Mouse (Mus musculus): ENCODE results near the gene Nr4a1. TPM values are rescaled to one million over a fixed set of nuclear protein-coding genes. Genes with fewer than 3 reads are reported as not detected.

Gene Nr4a1
- polyA plus RNA-seq, 1 experiment from 2014 or later: 5.0 TPM

- ATAC-seq (ENCODE audit: low FRiP score, low TSS enrichment): no peak
- no peaks in the 10 kb centered on the region for H3K36me3 ChIP-seq (ENCODE audit: control insufficient read depth, insufficient read depth, low read length)
- H3K9ac ChIP-seq (ENCODE audit: low read depth, low read length): no peak overlapping the region
- no peaks in the 10 kb centered on the region for H3K9me3 ChIP-seq (ENCODE audit: control insufficient read depth, low read length)
- peaks cover 9% of the 10 kb centered on the region for H3K4me1 ChIP-seq (ENCODE audit: control insufficient read depth, insufficient read depth, low read length)
- H3K4me2 ChIP-seq (replicated peaks; ENCODE audit: low read depth, low read length): no peak overlapping the region
- WGBS: 95% methylated on average over 5 of the region's 5 CpGs
- no peak overlapping the region for H3K4me3 ChIP-seq (ENCODE audit: low read length)
- no peaks in the 10 kb centered on the region for H3K27me3 ChIP-seq (ENCODE audit: control insufficient read depth, insufficient read depth, low read length)
- no peak overlapping the region for H3K27ac ChIP-seq (ENCODE audit: low read depth, low read length)
These were observed 69.4 kb downstream of the Nr4a1 start for GRCm38 (mm10) chr15:101323511-101323910.

Other genes with a start within 250 kb of the Nr4a1 start
- gene Gm47841, start 206.9 kb upstream of the Nr4a1 start, polyA plus RNA-seq (2014; fragmentation: Nextera tagmentation; extraction: Ambion mirVana): not detected in 2 replicates
- 0.58 and 0.73 TPM in 2 replicates for gene Fignl2, start 175.7 kb upstream of the Nr4a1 start, polyA plus RNA-seq (2014; fragmentation: Nextera tagmentation; extraction: Ambion mirVana)
- gene Ankrd33, start 138.5 kb upstream of the Nr4a1 start, polyA plus RNA-seq (2014; fragmentation: Nextera tagmentation; extraction: Ambion mirVana): not detected in 2 replicates
- 6.3 and 8.8 TPM in 2 replicates for gene Acvrl1, start 125.7 kb upstream of the Nr4a1 start, polyA plus RNA-seq (2014; fragmentation: Nextera tagmentation; extraction: Ambion mirVana)
- gene Acvr1b, start 80.2 kb upstream of the Nr4a1 start, polyA plus RNA-seq (2014; fragmentation: Nextera tagmentation; extraction: Ambion mirVana): 6.0 and 7.2 TPM in 2 replicates
- 5.0 and 5.7 TPM in 2 replicates for gene Grasp, start 30.1 kb upstream of the Nr4a1 start, polyA plus RNA-seq (2014; fragmentation: Nextera tagmentation; extraction: Ambion mirVana)
- 71.8 and 76.5 TPM in 2 replicates for gene Atg101, start 30.0 kb downstream of the Nr4a1 start, polyA plus RNA-seq (2014; fragmentation: Nextera tagmentation; extraction: Ambion mirVana)
- 25.8 and 28.2 TPM in 2 replicates for gene 6030408B16Rik, start 38.9 kb downstream of the Nr4a1 start, polyA plus RNA-seq (2014; fragmentation: Nextera tagmentation; extraction: Ambion mirVana)
- 2.4 and 3.6 TPM in 2 replicates for gene Krt80, start 115.9 kb downstream of the Nr4a1 start, polyA plus RNA-seq (2014; fragmentation: Nextera tagmentation; extraction: Ambion mirVana)
- gene Krt7, start 156.8 kb downstream of the Nr4a1 start, polyA plus RNA-seq (2014; fragmentation: Nextera tagmentation; extraction: Ambion mirVana): 34.6 and 44.0 TPM in 2 replicates
- gene Krt87, start 184.5 kb downstream of the Nr4a1 start, polyA plus RNA-seq (2014; fragmentation: Nextera tagmentation; extraction: Ambion mirVana): not detected in 2 replicates
- 0.21 TPM in 1 of 2 replicates, not detected in the other for gene Krt88, start 193.5 kb downstream of the Nr4a1 start, polyA plus RNA-seq (2014; fragmentation: Nextera tagmentation; extraction: Ambion mirVana)
- not detected in 2 replicates for gene Krt81, start 209.5 kb downstream of the Nr4a1 start, polyA plus RNA-seq (2014; fragmentation: Nextera tagmentation; extraction: Ambion mirVana)
- gene Krt86, start 219.2 kb downstream of the Nr4a1 start, polyA plus RNA-seq (2014; fragmentation: Nextera tagmentation; extraction: Ambion mirVana): not detected in 2 replicates
- not detected in 2 replicates for gene Krt83, start 237.2 kb downstream of the Nr4a1 start, polyA plus RNA-seq (2014; fragmentation: Nextera tagmentation; extraction: Ambion mirVana)

Measured in kidney, embryonic 14.5 days (tissue).